Mouse (Mus musculus) forebrain, embryonic 16.5 days (tissue): ENCODE results near the gene Cdca4. TPM values are rescaled to one million over a fixed set of nuclear protein-coding genes. Genes with fewer than 3 reads are reported as not detected.

Experiments
- ATAC-seq: fragments of 200-750 bp; cut with Nextera tagmentation; 2 replicates; pipeline ENCODE4 v1.8.0; 2017; ENCODE audit warnings: mild to moderate bottlenecking, moderate library complexity
- H3K27ac ChIP-seq: fragments of 300-500 bp; sonication (generic); 2 replicates; pipeline ENCODE4 v1.5.1; 2014; ENCODE audit warnings: low read length, control low read depth
- H3K27me3 ChIP-seq: fragments of 300-500 bp; sonication (generic); replicated peaks from 2 replicates; pipeline ENCODE4 v1.6.1; 2014; ENCODE audit warnings: low read length; ENCODE audit not compliant: control insufficient read depth, insufficient read depth
- H3K36me3 ChIP-seq: fragments of 300-500 bp; sonication (generic); 2 replicates; pipeline ENCODE4 v1.6.1; 2014; ENCODE audit not compliant: control insufficient read depth, insufficient read depth
- H3K4me1 ChIP-seq: fragments of 300-500 bp; sonication (generic); replicated peaks from 2 replicates; pipeline ENCODE4 v1.6.1; 2014; ENCODE audit warnings: low read length; ENCODE audit not compliant: control insufficient read depth, insufficient read depth
- H3K4me2 ChIP-seq: fragments of 300-500 bp; sonication (generic); 2 replicates; pipeline ENCODE4 v1.6.1; 2014; ENCODE audit warnings: mild to moderate bottlenecking, low read length, control low read depth
- H3K4me3 ChIP-seq: fragments of 300-500 bp; sonication (generic); replicated peaks from 2 replicates; pipeline ENCODE4 v1.5.1; 2014; ENCODE audit warnings: mild to moderate bottlenecking, low read length, control low read depth
- H3K9ac ChIP-seq: fragments of 300-500 bp; sonication (generic); replicated peaks from 2 replicates; pipeline ENCODE4 v1.6.1; 2014; ENCODE audit warnings: low read depth, low read length, control low read depth
- H3K9me3 ChIP-seq: fragments of 300-500 bp; sonication (generic); 2 replicates; pipeline ENCODE4 v1.6.1; 2016; ENCODE audit warnings: low read length; ENCODE audit not compliant: control insufficient read depth
- WGBS: fragments of 180-500 bp; shearing (Covaris S2); extraction: QIAGEN DNeasy Blood & Tissue Kit; methylation state at CpG from one replicate; pipeline ENCODE4 v1.1.7; 2014; 5-methylcytosine and 5-hydroxymethylcytosine counted together
- polyA plus RNA-seq: library from polyadenylated mRNA; unstranded; fragments of >200 nt; fragmentation: Nextera tagmentation; extraction: Ambion mirVana; gene quantifications from 2 replicates; pipeline ENCODE4 v1.2.1, GENCODE M21; 2015

Cdca4 gene
- polyA plus RNA-seq, 1 experiment from 2014 or later, result 71.0 TPM

DNA sequence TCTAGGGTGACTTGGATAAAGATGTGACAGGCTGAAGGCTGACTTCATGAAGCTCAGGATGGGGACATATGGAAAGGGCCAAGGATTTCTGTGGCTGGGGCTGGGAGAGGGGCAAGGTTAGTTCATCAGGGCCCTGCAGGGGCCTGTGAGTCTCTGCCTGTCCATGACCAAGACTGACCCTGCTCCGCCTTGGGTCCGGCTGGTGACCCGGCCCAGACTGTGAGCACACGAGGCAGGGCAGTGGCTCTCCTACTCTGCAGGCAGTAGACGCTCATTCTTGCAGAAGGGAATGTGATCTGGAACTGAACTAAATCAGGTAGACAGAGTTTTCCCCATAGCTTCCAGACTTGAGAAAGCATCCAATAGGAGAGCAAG, 21.0 kb downstream of the Cdca4 start:
- Histone ChIP-seq H3K4me3 (peak overlapping the region; percentile 67), H3K27me3 (no peaks in the 10 kb centered on the region), H3K36me3 (no peaks in the 10 kb centered on the region), H3K27ac (peak overlapping the region; percentile 82), H3K4me1 (peaks cover 15% of the 10 kb centered on the region), H3K4me2 (peak overlapping the region; percentile 69), H3K9ac (peak overlapping the region; percentile 65), H3K9me3 (no peaks in the 10 kb centered on the region)
- 60% methylated on average over 5 of the region's 5 CpGs for WGBS
- no peak; the same call in 1 of the 2 replicates for ATAC-seq

DNA sequence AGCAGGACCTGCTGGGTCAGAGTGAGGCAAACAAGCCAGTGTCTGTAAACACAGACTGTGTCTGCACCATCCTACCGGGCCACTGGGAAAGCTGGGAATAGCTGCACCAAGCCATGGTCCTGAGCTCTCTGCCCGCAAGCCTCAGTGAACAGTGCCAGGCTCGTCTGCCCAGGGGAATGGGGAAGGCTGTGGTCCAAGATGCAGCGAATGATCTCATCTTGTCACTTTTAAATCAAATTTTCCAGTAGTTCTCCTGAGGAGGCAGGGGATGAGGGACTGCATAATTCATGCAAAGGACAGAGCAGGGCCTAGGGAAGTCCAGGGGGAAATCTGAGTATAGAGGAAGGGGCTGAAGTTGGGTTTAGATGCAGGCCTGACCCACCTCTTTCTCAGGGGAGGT, 21.4 kb downstream of the Cdca4 start:
- 87% methylated on average over 4 of the region's 4 CpGs for WGBS
- Histone ChIP-seq H3K9ac (no peak overlapping the region), H3K4me1 (peaks cover 15% of the 10 kb centered on the region), H3K27me3 (no peaks in the 10 kb centered on the region), H3K4me3 (no peak overlapping the region), H3K4me2 (no peak overlapping the region), H3K27ac (no peak overlapping the region), H3K36me3 (no peaks in the 10 kb centered on the region), H3K9me3 (no peaks in the 10 kb centered on the region)
- no peak for ATAC-seq

DNA sequence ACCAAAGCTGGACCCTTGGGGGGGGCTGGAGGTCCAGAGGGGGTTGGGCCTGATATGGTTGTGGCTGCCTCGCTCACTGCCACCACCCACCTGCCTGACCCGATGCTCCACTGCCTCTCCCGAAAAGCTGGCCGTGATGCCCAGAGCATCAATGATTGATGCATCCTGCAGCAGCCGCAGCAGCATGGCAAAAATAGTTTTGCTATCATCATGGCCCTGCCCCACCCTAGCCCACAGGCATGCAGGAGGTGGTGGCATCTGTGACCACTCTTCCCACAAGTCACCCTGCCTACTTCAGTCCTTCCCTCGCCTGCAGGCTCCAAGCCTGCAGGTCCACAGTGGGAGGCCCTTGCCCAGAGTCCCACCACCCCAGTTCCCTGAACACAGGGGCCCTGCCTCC, 23.2 kb downstream of the Cdca4 start:
- H3K9me3 ChIP-seq, result no peaks in the 10 kb centered on the region
- no peak overlapping the region for H3K4me3 ChIP-seq
- 75% methylated on average over 6 of the region's 6 CpGs for WGBS
- H3K27ac ChIP-seq, result no peak overlapping the region
- peaks cover 7% of the 10 kb centered on the region; the same call in 1 of the 2 replicates for H3K27me3 ChIP-seq
- ATAC-seq, result no peak
- no peaks in the 10 kb centered on the region for H3K36me3 ChIP-seq
- no peak overlapping the region for H3K9ac ChIP-seq
- peaks cover 26% of the 10 kb centered on the region for H3K4me1 ChIP-seq
- H3K4me2 ChIP-seq, result no peak overlapping the region

- H3K4me1 ChIP-seq, result peaks cover 18% of the 10 kb centered on the region
- H3K27me3 ChIP-seq, result peaks cover 8% of the 10 kb centered on the region; the same call in 1 of the 2 replicates
- H3K9me3 ChIP-seq, result no peaks in the 10 kb centered on the region
- H3K27ac ChIP-seq, result no peak overlapping the region
- ATAC-seq, result no peak
- no peak overlapping the region for H3K4me2 ChIP-seq
- no peaks in the 10 kb centered on the region for H3K36me3 ChIP-seq
- no peak overlapping the region for H3K4me3 ChIP-seq
- no peak overlapping the region for H3K9ac ChIP-seq
- 41% methylated on average over 13 of the region's 13 CpGs for WGBS
Measured at GRCm38 (mm10) chr12:112804046-112804445, 25.2 kb downstream of the Cdca4 start.

- H3K27me3 ChIP-seq, result peaks cover 8% of the 10 kb centered on the region; the same call in 1 of the 2 replicates
- 13% methylated on average over 3 of the region's 3 CpGs for WGBS
- H3K4me2 ChIP-seq, result peak overlapping the region; percentile 100
- H3K4me3 ChIP-seq, result no peak overlapping the region
- no peaks in the 10 kb centered on the region for H3K36me3 ChIP-seq
- no peak overlapping the region for H3K9ac ChIP-seq
- no peak for ATAC-seq
- no peaks in the 10 kb centered on the region for H3K9me3 ChIP-seq
- H3K27ac ChIP-seq, result no peak overlapping the region
- peaks cover 17% of the 10 kb centered on the region for H3K4me1 ChIP-seq
Measured at GRCm38 (mm10) chr12:112802917-112803316, 26.3 kb downstream of the Cdca4 start.

DNA sequence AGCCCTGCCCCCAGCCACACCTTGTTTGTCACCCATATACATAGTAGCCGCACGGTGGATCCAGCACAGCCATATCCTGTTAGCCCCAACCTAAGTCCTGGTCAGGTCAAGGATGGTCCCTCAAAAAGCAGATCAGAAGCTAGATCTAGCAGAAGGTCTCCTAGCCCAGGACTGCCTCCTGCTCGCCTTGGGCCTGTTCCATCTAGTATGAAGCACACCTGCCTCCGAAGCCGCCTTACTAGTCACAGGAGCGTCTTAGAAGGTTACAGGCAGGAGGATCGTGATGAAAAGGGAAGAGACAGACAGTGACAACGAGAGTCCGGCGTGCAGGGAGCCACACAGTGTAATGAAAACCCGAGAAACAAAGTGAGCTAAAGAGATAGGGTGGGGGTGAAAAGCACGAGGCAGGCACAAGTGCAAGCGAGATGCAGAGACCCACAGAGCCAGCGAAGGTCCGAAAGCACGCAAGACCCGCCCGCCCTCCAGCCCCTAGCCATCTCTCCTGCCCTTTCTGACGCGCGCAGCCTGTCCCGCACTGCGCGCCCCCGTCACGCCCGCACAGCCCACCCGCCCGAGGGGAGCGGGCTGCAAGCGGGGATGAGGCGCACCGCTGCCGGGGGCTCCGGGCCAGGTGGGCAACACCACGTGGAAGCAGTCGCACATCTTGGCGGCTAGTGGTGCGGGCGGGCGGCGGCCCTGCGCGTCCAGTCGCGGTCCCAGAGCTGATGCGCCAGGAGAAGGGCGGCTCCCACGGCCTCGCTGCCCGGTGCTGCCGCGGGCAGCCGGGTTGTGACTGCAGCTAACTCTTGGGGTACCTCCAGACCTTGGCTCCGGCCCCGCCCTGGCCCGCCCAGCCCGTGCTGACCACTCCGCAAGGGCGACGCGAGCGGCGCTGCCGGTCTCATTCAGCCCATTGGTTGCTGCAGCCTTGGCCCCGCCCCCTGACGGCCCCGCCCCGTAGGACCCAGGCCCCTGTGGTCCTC, 27.1 kb downstream of the Cdca4 start, which contains the start of gene Ahnak2:
Gene Ahnak2 (minus strand): TSS at position 794 of the 983 bp plus-strand sequence.
- H3K36me3 ChIP-seq, result no peaks in the 10 kb centered on the region
- ATAC-seq, result peak; percentile 45
- H3K27ac ChIP-seq, result no peak within 1 kb of the TSS
- H3K9me3 ChIP-seq, result no peaks in the 10 kb centered on the region
- 5% methylated on average over 49 of the region's 69 CpGs for WGBS
- peak within 1 kb of the TSS; percentile 80 for H3K9ac ChIP-seq
- peaks cover 8% of the 10 kb centered on the region; the same call in 1 of the 2 replicates for H3K27me3 ChIP-seq
- peak within 1 kb of the TSS; percentile 63 for H3K4me3 ChIP-seq
- H3K4me1 ChIP-seq, result peaks cover 23% of the 10 kb centered on the region
- H3K4me2 ChIP-seq, result peak within 1 kb of the TSS; percentile 100

GRCm38 (mm10) chr12:112800476-112800875, 28.7 kb downstream of the Cdca4 start:
- H3K36me3 ChIP-seq, result no peaks in the 10 kb centered on the region
- no peak overlapping the region for H3K9ac ChIP-seq
- no peak overlapping the region for H3K4me3 ChIP-seq
- H3K27ac ChIP-seq, result no peak overlapping the region
- no peak overlapping the region for H3K4me2 ChIP-seq
- peaks cover 23% of the 10 kb centered on the region for H3K4me1 ChIP-seq
- peaks cover 8% of the 10 kb centered on the region; the same call in 1 of the 2 replicates for H3K27me3 ChIP-seq
- peak; percentile 13; the same call in 1 of the 2 replicates for ATAC-seq
- WGBS, result 12% methylated on average over 4 of the region's 4 CpGs
- no peaks in the 10 kb centered on the region for H3K9me3 ChIP-seq

- H3K4me3 ChIP-seq, result no peak overlapping the region
- no peaks in the 10 kb centered on the region for H3K9me3 ChIP-seq
- H3K36me3 ChIP-seq, result no peaks in the 10 kb centered on the region
- no peak overlapping the region for H3K27ac ChIP-seq
- ATAC-seq, result no peak
- 87% methylated on average over 10 of the region's 10 CpGs for WGBS
- peaks cover 8% of the 10 kb centered on the region; the same call in 1 of the 2 replicates for H3K27me3 ChIP-seq
- H3K9ac ChIP-seq, result no peak overlapping the region
- H3K4me2 ChIP-seq, result no peak overlapping the region
- peaks cover 25% of the 10 kb centered on the region for H3K4me1 ChIP-seq
Measured at GRCm38 (mm10) chr12:112799237-112799970, 29.8 kb downstream of the Cdca4 start.

DNA sequence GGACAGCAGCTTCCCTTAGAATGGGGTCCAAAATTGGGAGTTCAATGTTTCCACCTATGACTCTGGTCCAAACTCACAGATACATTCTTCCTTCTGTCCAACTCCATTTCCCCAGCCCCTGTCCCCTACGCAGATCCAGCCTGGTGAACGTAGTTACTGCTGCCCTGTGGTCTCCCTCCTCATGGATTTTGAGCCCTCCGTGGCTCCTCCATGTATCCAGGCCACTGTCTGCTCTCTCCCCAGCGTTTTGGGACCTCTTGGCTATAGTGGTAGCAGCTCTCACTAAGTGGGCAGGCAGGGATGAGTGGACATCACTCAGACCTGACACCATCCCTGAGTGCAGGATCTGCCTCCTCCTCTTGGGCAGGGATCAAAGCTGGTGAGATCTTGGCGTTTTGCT, 30.5 kb downstream of the Cdca4 start:
- H3K36me3 ChIP-seq, result no peaks in the 10 kb centered on the region
- no peak for ATAC-seq

More for the DNA sequence above, 30.5 kb downstream of the Cdca4 start:
- Histone ChIP-seq H3K9me3 (no peaks in the 10 kb centered on the region), H3K27me3 (peaks cover 8% of the 10 kb centered on the region; the same call in 1 of the 2 replicates), H3K4me3 (no peak overlapping the region), H3K27ac (no peak overlapping the region), H3K4me1 (peaks cover 28% of the 10 kb centered on the region), H3K4me2 (no peak overlapping the region), H3K9ac (no peak overlapping the region)
- 83% methylated on average over 5 of the region's 5 CpGs for WGBS
